Mouse (Mus musculus) ES-Bruce4 (cell line): ENCODE data around the gene Gm10570.

Experiments
- CTCF ChIP-seq: IDR thresholded peaks from one replicate; pipeline ENCODE4 v1.8.1; 2011; ENCODE audit warnings: low read depth, low read length
- EP300 ChIP-seq: IDR thresholded peaks from 2 replicates; pipeline ENCODE4 v1.6.1; 2011; ENCODE audit warnings: low read depth, low read length; ENCODE audit not compliant: insufficient read depth
- POLR2A ChIP-seq: IDR thresholded peaks from one replicate; pipeline ENCODE4 v1.8.1; 2011; ENCODE audit warnings: low read length; ENCODE audit not compliant: insufficient read depth

- TF ChIP-seq CTCF, result peak; percentile 70
- TF ChIP-seq POLR2A, result no peak
- TF ChIP-seq EP300, result no peak
Measured at GRCm38 (mm10) chr4:130349666-130350065, 41.2 kb upstream of the Gm10570 start.
